Mouse (Mus musculus): ENCODE results near the gene Fkrp. TPM values are rescaled to one million over a fixed set of nuclear protein-coding genes. Genes with fewer than 3 reads are reported as not detected.

The Fkrp gene
- total RNA-seq, 2 experiments from 2014 or later = 49.9 to 51.7 TPM

DNA sequence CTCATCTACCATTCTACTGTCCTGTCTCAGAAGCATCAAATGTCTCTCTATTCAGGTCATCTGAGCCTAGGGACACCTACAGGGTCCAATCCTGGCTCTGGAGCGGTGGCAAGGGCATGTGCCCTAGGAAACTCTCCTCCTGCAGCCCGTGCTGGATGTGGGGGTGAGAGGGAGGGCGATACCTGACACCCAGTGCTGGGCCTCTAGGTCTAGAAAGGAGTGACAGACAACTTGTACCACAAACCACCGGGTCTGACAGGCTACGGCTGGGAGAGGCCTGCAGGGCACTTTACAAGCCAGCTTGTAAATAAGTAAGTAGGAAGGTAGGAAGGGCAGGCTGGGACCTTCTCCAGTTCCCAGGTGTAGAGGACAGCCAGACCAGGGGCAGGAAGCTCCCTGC lies 40.6 kb downstream of the Fkrp start:
- intact Hi-C loops (cut with DNase I) = no loop called here
- DNase-seq (ENCODE audit: extremely low spot score in 1 of 2, low spot score in 2 of 2) = no peak

DNA sequence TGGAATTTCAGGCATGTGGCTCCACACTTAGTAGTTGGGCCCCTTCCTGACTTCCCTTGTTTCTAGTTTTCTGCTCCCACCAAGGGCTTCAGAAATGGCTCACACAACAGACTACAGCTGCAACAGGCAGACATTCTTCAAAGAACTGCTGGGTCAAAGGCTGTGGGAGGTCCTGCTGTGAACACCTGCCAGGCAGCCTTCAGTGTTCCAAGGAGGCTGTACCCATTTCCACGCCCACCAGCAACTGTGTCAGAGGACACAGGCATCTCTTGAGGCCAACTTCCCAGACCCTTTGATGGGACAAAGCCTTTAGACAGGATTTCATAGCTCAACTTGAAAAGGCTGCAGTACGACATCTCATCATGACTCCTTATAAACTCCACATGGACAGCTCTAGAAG lies 50.1 kb downstream of the Fkrp start:
- DNase-seq (ENCODE audit: extremely low spot score in 1 of 2, low spot score in 2 of 2) = peak in 1 of 2 experiments; percentile 80
- intact Hi-C loops (cut with DNase I) = no loop called here

DNA sequence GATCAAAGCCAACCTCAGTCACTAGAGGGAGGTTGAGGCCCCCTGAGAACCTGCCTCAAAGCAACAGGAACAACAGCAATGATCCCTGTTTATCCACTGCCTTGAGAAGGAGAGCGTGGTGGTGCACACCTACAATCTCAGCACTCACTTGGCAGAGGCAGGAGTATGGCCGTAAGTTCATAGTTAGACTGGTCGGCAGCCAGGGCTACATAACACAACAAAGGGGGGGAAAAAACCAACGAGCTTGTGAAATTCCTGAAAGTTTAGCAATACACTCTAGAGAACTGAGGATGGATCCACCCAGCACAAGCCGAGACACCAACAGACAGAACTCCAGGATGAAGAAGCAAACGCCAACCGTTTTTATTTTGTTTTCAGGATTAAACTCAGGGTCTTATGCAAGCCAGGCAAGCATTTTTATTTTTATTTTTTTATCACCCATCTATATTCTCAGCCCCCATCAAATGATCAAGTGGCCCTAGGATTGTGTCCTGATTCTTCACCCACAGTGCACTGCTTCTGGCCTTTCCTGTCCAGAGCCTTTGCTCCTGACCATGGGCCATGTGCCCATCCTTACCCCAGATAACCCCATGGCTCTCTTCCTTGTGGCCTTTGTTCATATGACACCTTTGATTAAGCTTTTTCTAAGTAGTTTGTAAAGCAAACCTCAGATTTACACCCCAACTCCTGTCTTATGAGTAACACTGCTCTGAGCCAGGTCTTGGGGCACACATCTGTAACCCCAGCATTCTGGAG lies 52.9 kb downstream of the Fkrp start:
- intact Hi-C loops (cut with DNase I) = no loop called here
- no peak for DNase-seq (ENCODE audit: extremely low spot score in 1 of 2, low spot score in 2 of 2)

DNA sequence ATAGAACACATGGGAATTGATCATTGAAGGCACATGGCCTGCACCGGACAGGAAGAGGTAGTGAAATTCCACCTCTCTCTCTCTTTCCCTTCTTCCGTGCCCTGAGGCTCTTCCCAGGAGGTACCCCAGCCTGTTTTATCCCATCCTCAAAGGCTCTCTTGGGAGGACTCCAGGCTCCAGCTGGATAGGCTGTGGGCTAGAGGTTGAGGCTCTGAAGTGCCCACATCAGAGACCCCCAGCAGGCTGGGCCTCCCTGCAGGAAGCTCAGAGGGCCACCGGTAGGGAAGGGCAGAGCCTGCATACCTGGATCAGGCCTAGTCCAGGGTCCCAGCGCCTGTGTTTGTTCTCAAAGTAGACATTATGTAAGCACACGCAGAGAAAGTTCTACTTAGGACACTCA lies 54.9 kb downstream of the Fkrp start:
- peak in 1 of 2 experiments; percentile 46 for DNase-seq (ENCODE audit: extremely low spot score in 1 of 2, low spot score in 2 of 2)
- intact Hi-C loops (cut with DNase I) = no loop called here

DNA sequence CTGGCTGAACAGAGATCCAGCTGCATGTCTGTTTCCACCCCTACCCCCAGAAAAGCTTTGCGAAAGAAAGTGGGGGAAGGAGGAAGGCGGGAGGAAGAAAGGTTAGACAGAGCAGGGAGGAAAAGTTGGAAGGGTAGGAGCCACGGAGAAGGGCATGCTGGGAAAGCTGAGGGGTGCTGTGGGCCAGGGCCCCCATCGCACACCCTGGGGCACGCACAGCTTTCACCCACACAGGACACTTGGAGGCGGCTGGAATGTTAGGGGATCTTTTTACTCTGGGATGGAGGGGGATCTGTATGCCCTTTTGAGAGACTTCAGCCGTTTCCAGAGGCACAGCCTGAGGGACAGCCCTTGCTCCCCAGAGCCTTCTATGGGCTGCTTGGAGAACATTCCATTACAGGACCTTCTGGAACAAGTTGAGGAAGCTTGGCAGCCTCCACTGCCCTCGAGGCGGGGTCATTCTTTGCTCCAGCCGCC lies 55.5 kb downstream of the Fkrp start:
- peak in 1 of 2 experiments; percentile 74 for DNase-seq (ENCODE audit: extremely low spot score in 1 of 2, low spot score in 2 of 2)
- intact Hi-C loops (cut with DNase I) = no loop called here

DNA sequence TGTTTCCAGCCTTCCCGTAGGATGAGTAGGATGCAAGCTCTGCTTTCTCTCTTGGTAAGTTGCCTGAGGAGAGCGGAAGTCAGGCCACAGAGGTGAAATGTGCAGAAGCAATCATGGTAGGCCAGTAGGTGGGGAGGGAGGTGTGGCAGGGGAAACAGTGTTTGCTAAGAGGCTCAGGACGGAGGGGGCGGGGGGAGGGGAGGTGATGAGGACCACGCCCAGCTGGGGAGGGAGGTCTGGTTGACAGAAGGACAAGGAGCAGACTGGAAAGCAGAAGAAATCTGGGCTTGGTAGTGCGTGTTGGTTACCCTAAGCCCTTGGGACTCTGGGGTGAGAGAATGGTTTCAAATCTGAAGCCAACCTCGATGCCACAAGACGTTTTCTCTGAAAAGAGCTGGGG lies 56.2 kb downstream of the Fkrp start:
- intact Hi-C loops (cut with DNase I) = no loop called here
- no peak for DNase-seq (ENCODE audit: extremely low spot score in 1 of 2, low spot score in 2 of 2)

Other genes with a start within 250 kb of the Fkrp start
- gene Arhgap35, start 201.7 kb downstream of the Fkrp start, total RNA-seq (2021) = 100 to 1,000 TPM; 145 to 147 TPM
- not detected for gene Ceacam15, start 141.0 kb downstream of the Fkrp start, total RNA-seq (2021)
- not detected for gene Ceacam9, start 94.8 kb downstream of the Fkrp start, total RNA-seq (2021)
- gene Ap2s1, start 78.3 kb downstream of the Fkrp start, total RNA-seq (2021) = 100 to 1,000 TPM; 350 to 351 TPM
- gene Slc1a5, start 35.4 kb downstream of the Fkrp start, total RNA-seq (2021) = 1 to 10 TPM; 3.9 to 4.3 TPM
- 100 to 1,000 TPM; 269 to 272 TPM for gene Strn4, start 843 bp downstream of the Fkrp start, total RNA-seq (2021)
- 1 to 10 TPM; 6.4 to 6.8 TPM for gene Prkd2, start 26.2 kb upstream of the Fkrp start, total RNA-seq (2021)
- gene Dact3, start 58.6 kb upstream of the Fkrp start, total RNA-seq (2021) = 100 to 1,000 TPM; 103 TPM
- gene Gng8, start 75.1 kb upstream of the Fkrp start, total RNA-seq (2021) = under 1 TPM; 0.73 to 0.81 TPM
- gene Ptgir, start 89.8 kb upstream of the Fkrp start, total RNA-seq (2021) = under 1 TPM in 1 of 2 experiments, not detected in 1; 0.17 TPM
- gene Calm3, start 107.4 kb upstream of the Fkrp start, total RNA-seq (2021) = 1,000 to 10,000 TPM; 2,071 to 2,081 TPM
- 100 to 1,000 TPM; 210 to 223 TPM for gene Pnmal2, start 128.0 kb upstream of the Fkrp start, total RNA-seq (2021)
- gene Pnmal1, start 142.9 kb upstream of the Fkrp start, total RNA-seq (2021) = 10 to 100 TPM; 68.6 to 68.8 TPM
- gene Gm42372, start 166.4 kb upstream of the Fkrp start, total RNA-seq (2021) = 10 to 100 TPM; 52.6 to 57.6 TPM
- 1 to 10 TPM; 3.0 to 3.3 TPM for gene Ccdc8, start 176.0 kb upstream of the Fkrp start, total RNA-seq (2021)
- gene Ppp5c, start 211.2 kb upstream of the Fkrp start, total RNA-seq (2021) = 100 to 1,000 TPM; 157 to 162 TPM
- 10 to 100 TPM in 1 of 2 experiments, 1 to 10 TPM in 1; 6.5 to 16.9 TPM for gene Hif3a, start 245.7 kb upstream of the Fkrp start, total RNA-seq (2021)